Mouse (Mus musculus) E14TG2a.4 (cell line): ENCODE measurements around the gene Spin1.

Source experiments
- H3K27me3 ChIP-seq: 2 replicates; pipeline ENCODE4 v1.6.1; 2014; ENCODE audit warnings: low read length, control low read depth; ENCODE audit not compliant: insufficient read depth
- H3K36me3 ChIP-seq: 2 replicates; pipeline ENCODE4 v1.6.1; 2014; ENCODE audit warnings: low read length, control low read depth; ENCODE audit not compliant: insufficient read depth
- H3K4me1 ChIP-seq: replicated peaks from 2 replicates; pipeline ENCODE4 v1.6.1; 2014; ENCODE audit warnings: low read depth, low read length, control low read depth
- H3K4me3 ChIP-seq: replicated peaks from 2 replicates; pipeline ENCODE4 v1.5.1; 2014; ENCODE audit warnings: mild to moderate bottlenecking, low read length
- H3K9me3 ChIP-seq: 2 replicates; pipeline ENCODE4 v1.6.1; 2014; ENCODE audit warnings: low read length, control low read depth
- CTCF ChIP-seq: conservative IDR thresholded peaks from 2 replicates; pipeline ENCODE4 v1.5.1; 2014; ENCODE audit warnings: low read length
- NANOG ChIP-seq: IDR thresholded peaks from 2 replicates; pipeline ENCODE4 v1.6.1; 2014; ENCODE audit warnings: borderline replicate concordance, low read length, mixed read lengths
- POU5F1 ChIP-seq: IDR thresholded peaks from 2 replicates; pipeline ENCODE4 v1.6.1; 2014; ENCODE audit warnings: low read length, borderline replicate concordance

Gene Spin1

DNA sequence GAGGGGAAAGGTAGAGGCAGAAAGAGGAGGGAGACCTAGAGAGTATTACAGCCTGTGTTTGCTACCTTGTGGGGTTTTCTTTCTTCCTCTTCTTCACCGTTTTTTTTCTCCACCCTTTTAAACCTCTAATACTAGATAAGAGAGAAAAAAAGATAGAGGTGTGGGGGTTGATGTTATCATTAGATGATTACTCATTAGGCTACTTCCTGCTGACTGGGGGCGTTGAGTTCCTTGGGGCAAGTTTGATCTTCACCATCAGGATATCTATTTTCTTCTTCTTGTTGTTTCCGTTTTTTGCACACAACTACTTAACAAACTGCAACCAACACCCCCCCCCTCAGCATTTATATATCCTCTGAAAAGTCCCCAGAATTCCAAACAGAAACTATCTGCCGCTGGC is 12.5 kb upstream of the Spin1 start:
- H3K4me3 ChIP-seq, result no peak overlapping the region
- TF ChIP-seq NANOG, result no peak
- no peak for TF ChIP-seq CTCF
- TF ChIP-seq POU5F1, result no peak
- H3K4me1 ChIP-seq, result peaks cover 4% of the 10 kb centered on the region; the same call in 1 of the 2 replicates
- H3K9me3 ChIP-seq, result peaks cover 88% of the 10 kb centered on the region
- no peaks in the 10 kb centered on the region; the same call in 1 of the 2 replicates for H3K36me3 ChIP-seq
- no peaks in the 10 kb centered on the region for H3K27me3 ChIP-seq

DNA sequence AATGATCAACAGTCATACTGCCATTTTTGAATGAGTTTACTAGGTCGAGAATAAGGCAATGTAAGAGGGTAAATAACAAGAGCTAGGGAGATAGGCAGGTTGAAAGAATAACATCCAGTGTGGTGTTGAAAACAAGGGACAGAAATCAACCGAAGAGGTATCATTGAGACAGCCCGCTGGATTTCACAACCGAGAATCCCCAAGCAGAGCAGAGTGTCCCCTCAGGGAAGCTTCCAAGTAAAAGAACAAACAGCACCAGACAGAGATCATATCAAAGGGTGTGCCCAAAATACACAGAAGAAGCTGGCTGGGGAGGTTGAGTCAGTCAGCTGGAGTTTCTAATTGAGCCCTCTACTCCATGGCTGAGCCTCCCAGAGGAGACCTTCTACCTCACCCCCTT is 11.6 kb upstream of the Spin1 start:
- Histone ChIP-seq H3K9me3 (peaks cover 94% of the 10 kb centered on the region), H3K27me3 (no peaks in the 10 kb centered on the region), H3K36me3 (no peaks in the 10 kb centered on the region; the same call in 1 of the 2 replicates), H3K4me3 (no peak overlapping the region), H3K4me1 (peaks cover 4% of the 10 kb centered on the region; the same call in 1 of the 2 replicates)
- TF ChIP-seq CTCF (no peak), POU5F1 (no peak), NANOG (no peak)

DNA sequence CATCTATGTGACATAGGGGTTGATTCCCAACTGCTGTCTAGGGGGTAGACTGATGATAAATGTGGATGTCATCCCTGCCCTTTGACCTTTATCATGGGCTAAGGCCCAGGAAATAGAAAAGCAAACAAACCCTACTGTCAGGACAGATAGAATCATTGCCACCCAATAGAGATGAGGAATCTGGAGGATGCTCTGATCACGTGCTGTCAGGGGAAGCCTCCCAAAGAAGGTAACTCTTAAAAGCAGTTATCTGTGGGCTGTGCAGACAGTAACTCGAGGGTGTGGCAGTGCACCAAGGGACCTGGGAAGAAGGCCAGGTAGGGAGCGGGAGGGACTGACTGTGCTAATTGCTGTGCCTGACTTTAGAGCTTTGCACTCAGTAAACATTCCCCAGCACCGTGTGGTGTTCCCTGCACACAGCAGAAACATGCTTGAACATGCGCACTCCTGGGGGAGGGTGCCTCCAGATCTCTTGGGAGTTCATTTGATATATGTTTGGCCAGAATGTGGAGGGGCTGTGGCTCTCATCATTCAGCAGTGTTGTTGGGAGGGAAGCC is 10.5 kb upstream of the Spin1 start:
- Histone ChIP-seq H3K36me3 (no peaks in the 10 kb centered on the region; the same call in 1 of the 2 replicates), H3K9me3 (peaks cover 96% of the 10 kb centered on the region), H3K27me3 (no peaks in the 10 kb centered on the region), H3K4me3 (no peak overlapping the region), H3K4me1 (peaks cover 8% of the 10 kb centered on the region; the same call in 1 of the 2 replicates)
- TF ChIP-seq NANOG (no peak), CTCF (no peak), POU5F1 (no peak)

DNA sequence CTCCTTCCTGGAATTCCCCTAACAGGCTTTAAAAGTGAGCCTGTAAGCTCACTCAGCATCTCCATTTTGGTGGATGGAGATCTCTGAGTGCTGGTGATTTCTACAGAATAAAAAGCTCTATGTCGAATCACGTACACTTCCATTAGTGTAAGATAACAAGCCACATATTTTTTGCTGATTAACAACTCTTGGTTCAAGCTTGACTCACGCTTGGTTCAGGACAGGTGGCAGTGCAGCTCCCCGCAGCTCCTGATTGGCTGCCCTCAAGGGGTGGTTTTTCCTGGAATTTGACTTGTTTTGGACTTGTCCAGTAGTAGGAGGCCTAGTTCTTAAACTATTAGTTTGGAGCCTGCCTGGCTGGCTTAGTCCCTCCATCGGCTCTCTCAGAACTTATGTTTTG is 7.2 kb upstream of the Spin1 start:
- H3K9me3 ChIP-seq, result peaks cover 95% of the 10 kb centered on the region
- TF ChIP-seq NANOG, result no peak
- TF ChIP-seq CTCF, result no peak
- no peak for TF ChIP-seq POU5F1
- peaks cover 8% of the 10 kb centered on the region; the same call in 1 of the 2 replicates for H3K4me1 ChIP-seq
- 0 out of 2 replicates have a peak, but pooled peaks cover 7% of the 10 kb centered on the region for H3K36me3 ChIP-seq
- H3K4me3 ChIP-seq, result no peak overlapping the region
- H3K27me3 ChIP-seq, result no peaks in the 10 kb centered on the region

DNA sequence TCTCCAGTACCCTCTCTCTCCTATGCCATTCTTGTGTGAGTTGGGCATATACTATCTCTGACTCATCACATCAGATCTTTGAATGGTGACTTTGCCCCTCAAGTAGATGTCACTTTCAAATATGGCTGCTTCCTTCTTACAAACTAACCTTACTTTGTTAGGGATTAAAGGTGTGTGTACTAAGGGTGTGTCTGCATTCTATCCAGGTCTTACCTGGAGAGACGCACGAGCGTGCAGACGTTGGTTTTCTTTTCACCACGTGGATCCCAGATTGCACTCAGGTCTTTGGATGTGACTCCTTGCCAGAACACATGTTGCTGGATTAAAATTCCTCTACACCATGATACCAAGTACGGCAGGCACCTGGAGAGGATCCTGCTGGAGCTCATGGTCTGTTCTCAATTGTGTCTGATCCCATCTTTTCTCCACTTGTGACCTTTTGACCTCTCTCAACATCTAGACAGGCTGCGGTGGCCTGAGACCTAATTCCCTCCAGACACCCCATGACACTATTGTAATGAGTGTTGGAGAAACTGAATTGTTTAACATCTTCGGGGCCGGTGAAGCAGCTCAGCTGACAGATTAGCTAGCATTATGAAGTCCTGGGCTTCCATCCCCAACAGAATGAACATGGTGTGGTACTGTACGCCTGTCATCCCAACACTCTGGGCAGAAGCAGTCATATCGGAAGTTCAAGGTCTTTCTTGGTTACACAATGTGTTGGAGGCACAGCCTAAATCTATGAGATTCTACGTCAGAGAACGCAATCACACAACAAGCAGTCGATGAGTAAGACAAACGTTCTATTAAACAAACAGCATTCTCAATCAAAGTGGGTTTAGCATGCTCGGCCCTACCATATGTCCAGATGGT is 6.1 kb upstream of the Spin1 start:
- no peaks in the 10 kb centered on the region for H3K27me3 ChIP-seq
- peaks cover 14% of the 10 kb centered on the region for H3K36me3 ChIP-seq

DNA sequence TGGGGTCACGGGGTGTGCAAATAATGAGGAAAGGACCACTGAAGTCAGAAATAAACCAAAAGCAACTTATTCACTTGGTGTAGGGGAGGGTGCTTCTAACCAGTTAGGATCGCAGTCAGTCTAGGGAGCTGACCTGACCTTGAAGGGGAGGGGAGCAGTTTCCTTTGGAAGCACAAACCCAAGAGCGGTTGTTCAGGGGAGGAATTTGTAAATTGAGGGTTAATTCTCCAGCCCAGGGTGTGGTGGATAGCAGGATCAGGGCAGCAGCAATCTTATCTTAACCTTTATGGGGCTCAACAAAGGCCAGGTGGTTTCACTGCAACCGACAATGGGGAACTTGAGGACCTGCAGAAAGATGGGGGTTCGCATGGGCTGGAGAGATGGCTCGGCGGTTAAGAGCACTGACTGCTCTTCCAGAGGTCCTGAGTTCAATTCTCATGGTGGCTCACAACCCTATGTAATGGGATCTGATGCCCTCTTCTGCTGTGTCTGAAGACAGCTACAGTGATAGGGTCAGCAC is 5.4 kb upstream of the Spin1 start:
- Histone ChIP-seq H3K4me3 (no peak overlapping the region), H3K36me3 (peaks cover 14% of the 10 kb centered on the region), H3K27me3 (no peaks in the 10 kb centered on the region), H3K9me3 (peaks cover 85% of the 10 kb centered on the region), H3K4me1 (peaks cover 18% of the 10 kb centered on the region; the same call in 1 of the 2 replicates)
- TF ChIP-seq NANOG (no peak), CTCF (no peak), POU5F1 (no peak)

More for the DNA sequence above, 6.1 kb upstream of the Spin1 start:
- Histone ChIP-seq H3K4me3 (no peak overlapping the region), H3K9me3 (peaks cover 92% of the 10 kb centered on the region), H3K4me1 (peaks cover 15% of the 10 kb centered on the region; the same call in 1 of the 2 replicates)
- TF ChIP-seq NANOG, result no peak
- no peak for TF ChIP-seq CTCF
- TF ChIP-seq POU5F1, result no peak

DNA sequence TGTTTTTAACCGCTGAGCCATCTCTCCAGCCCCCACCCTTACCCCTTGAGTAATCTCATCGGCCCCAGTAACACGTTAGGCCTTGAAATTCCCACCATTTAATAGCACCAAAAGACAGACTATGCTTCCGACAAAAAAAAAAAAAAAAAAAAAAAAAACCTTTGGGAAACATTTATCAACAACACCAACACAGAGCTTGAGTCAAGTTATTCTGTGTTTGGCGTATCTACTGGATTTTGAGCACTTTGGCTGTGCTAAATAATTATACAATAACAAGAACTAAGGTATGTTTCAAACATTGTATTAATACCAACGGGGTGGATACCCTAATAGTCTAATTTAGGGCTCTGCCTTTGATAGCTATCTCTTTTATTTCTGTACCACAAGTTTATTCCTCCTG is 4.0 kb upstream of the Spin1 start:
- TF ChIP-seq NANOG (no peak), POU5F1 (no peak), CTCF (no peak)
- H3K4me1 ChIP-seq, result peaks cover 15% of the 10 kb centered on the region; the same call in 1 of the 2 replicates

DNA sequence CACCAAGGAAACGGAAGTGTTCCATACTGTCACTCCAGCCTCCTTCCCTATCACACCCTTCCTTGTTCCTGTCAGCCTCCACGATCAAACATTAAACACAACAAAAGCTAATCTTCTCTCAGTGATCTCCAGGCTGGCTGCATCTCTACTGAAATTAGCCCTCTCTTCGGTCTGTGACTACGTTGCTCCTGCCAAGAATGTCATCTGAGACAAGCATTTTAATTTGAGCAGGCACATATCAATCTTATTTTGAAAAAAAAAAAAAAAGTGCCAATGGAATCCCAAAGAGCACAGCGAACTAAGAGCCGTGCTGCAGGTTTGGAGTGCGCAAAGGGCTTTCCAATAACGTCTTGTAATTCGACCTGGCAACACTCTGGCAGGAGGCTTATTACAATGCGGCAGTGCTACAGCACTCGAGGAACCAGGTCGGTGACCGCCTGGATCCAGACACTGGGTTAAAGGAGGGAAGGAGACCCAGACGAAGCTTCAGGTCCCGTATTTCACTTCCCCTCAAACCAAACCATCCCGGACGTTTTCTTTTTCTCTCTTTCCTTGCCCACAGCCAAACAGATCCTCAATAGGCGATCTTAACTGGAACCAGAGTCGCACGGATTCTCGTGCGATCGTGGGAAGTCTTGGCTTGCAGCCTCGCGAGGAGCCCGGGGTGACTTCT is 984 bp upstream of the Spin1 start:
- peak overlapping the region; percentile 85 for H3K4me3 ChIP-seq
- H3K9me3 ChIP-seq, result peaks cover 50% of the 10 kb centered on the region
- peaks cover 43% of the 10 kb centered on the region for H3K4me1 ChIP-seq
- TF ChIP-seq NANOG (no peak), CTCF (no peak), POU5F1 (no peak)
- H3K27me3 ChIP-seq, result no peaks in the 10 kb centered on the region
- H3K36me3 ChIP-seq, result peaks cover 33% of the 10 kb centered on the region

More for the DNA sequence above, 4.0 kb upstream of the Spin1 start:
- Histone ChIP-seq H3K4me3 (no peak overlapping the region), H3K36me3 (peaks cover 14% of the 10 kb centered on the region), H3K27me3 (no peaks in the 10 kb centered on the region), H3K9me3 (peaks cover 72% of the 10 kb centered on the region)
